In genomic region chr5:66435158-66435557, GRCm38 (mm10) we compare ENCODE assay signal across 35 mouse cellular contexts.
"Had no signal": no experiment of that assay in that cellular context is flagged by ENCODE, and none has a peak within 500 bp of the region (broad histone marks: within the 10 kb centered on the region; RNA-seq: fewer than 3 reads in every experiment).

No protein-coding gene starts in this region.

- H3K4me2 ChIP-seq: heart, embryonic 11.5 days; heart, embryonic 12.5 days; heart, embryonic 13.5 days; heart, embryonic 15.5 days; hindbrain, embryonic 12.5 days; hindbrain, embryonic 13.5 days; hindbrain, embryonic 14.5 days; hindbrain, embryonic 15.5 days; intestine, embryonic 15.5 days; kidney, embryonic 15.5 days had no signal

- H3K9ac ChIP-seq: heart, embryonic 12.5 days; heart, embryonic 13.5 days; heart, embryonic 15.5 days; hindbrain, embryonic 12.5 days; hindbrain, embryonic 13.5 days; hindbrain, embryonic 14.5 days; hindbrain, embryonic 15.5 days; intestine, embryonic 15.5 days; kidney, embryonic 15.5 days had no signal

- ATAC-seq: hindbrain, embryonic 16.5 days; hindbrain, postnatal 0 days; inflammation-experienced regulatory T-cells, adult 6 months; intestine, embryonic 15.5 days; intestine, embryonic 16.5 days; intestine, postnatal 0 days had no signal

- H3K27me3 ChIP-seq: heart, embryonic 12.5 days; heart, embryonic 13.5 days; heart, embryonic 15.5 days; hindbrain, embryonic 12.5 days; hindbrain, embryonic 13.5 days; hindbrain, embryonic 15.5 days; intestine, embryonic 15.5 days; kidney, embryonic 15.5 days had no signal

- H3K4me1 ChIP-seq: hindbrain, embryonic 10.5 days; hindbrain, embryonic 12.5 days; hindbrain, embryonic 13.5 days; hindbrain, embryonic 15.5 days; intestine, embryonic 15.5 days; kidney, embryonic 15.5 days had no signal

- H3K27ac ChIP-seq: heart, adult 2 months; heart, embryonic 10.5 days; heart, embryonic 13.5 days; heart, embryonic 15.5 days; hindbrain, embryonic 10.5 days; hindbrain, embryonic 12.5 days; hindbrain, embryonic 13.5 days; hindbrain, embryonic 14.5 days; hindbrain, embryonic 15.5 days; hindbrain, postnatal 0 days; intestine, embryonic 15.5 days; kidney, embryonic 15.5 days; kidney, postnatal 0 days; layer of hippocampus, adult 2 months had no signal

- H3K9me3 ChIP-seq: heart, embryonic 10.5 days; heart, embryonic 12.5 days; heart, embryonic 13.5 days; heart, embryonic 15.5 days; hindbrain, embryonic 10.5 days; hindbrain, embryonic 12.5 days; hindbrain, embryonic 13.5 days; hindbrain, embryonic 15.5 days; intestine, embryonic 15.5 days; kidney, embryonic 15.5 days had no signal

- H3K4me3 ChIP-seq: heart, adult 2 months; heart, embryonic 10.5 days; heart, embryonic 12.5 days; heart, embryonic 13.5 days; heart, embryonic 15.5 days; hindbrain, embryonic 10.5 days; hindbrain, embryonic 12.5 days; hindbrain, embryonic 13.5 days; hindbrain, embryonic 15.5 days; intestine, embryonic 15.5 days; kidney, embryonic 15.5 days; layer of hippocampus, adult 2 months had no signal

- DNase-seq: heart, adult 2 months; heart, postnatal 10 days; heart, postnatal 14 days; heart, postnatal 36 days; heart, postnatal 4 days; kidney, adult 11 months; kidney, adult 18-20 months; kidney, adult 2 months; kidney, adult 8-10 months; kidney, adult 9 months; kidney, postnatal 10 days; kidney, postnatal 14 days; kidney, postnatal 25 days; kidney, postnatal 36 days; kidney, postnatal 4 days; layer of hippocampus, adult 9-11 months had no signal

- H3K36me3 ChIP-seq: heart, embryonic 10.5 days; heart, embryonic 12.5 days; heart, embryonic 13.5 days; heart, embryonic 15.5 days; hindbrain, embryonic 10.5 days; hindbrain, embryonic 12.5 days; hindbrain, embryonic 13.5 days; hindbrain, embryonic 15.5 days; intestine, embryonic 15.5 days; kidney, embryonic 15.5 days had no signal
